Mouse (Mus musculus) cerebellum, postnatal 14 days (tissue): ENCODE results near the gene Robo4.

ENCODE experiments used
- DNase-seq, 2 experiments: peaks; one replicate each; pipeline ENCODE4 v3.0.0; 2021; ENCODE audit warnings: mixed read lengths in 2 of 2

The Robo4 gene

DNA sequence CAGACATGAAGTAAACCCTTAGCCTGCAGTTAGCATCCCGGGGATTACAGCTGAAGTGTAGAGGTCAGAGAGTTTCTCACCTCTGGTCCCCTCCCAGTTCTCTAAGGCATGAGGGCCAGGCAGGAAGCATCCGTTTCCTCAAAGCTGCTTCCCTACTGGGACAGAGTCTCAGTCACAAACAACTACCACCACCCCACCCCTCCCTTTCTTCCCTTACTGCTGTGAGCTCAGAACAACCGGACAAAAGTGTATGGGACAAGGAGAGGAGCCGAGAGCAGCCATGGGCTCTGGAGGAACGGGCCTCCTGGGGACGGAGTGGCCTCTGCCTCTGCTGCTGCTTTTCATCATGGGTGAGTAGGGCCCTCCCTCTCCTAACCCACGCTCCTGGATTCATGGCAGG, at the start of gene Robo4:
Gene Robo4 (plus strand): TSS at position 96 of the 400 bp plus-strand sequence.
- no peak for DNase-seq

DNA sequence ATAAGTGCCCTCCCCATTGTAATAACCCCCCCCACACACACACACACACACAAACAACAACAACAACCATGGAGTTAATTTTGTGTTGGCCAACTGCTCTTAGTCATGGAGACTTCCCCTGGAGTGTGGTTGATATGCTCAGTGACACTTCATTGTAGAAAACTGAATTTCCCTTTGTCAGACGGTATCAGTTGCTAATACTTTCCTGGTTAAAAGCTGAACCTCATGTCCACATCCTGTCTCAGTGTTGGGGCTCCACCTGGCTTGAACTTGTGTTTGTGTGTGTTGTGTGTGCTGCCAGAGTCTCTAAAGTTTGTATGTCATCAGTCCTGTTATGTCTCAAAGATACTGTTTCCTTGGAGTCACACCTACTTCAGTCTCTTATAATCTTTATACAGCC, 47.2 kb upstream of the Robo4 start:
- DNase-seq = no peak

DNA sequence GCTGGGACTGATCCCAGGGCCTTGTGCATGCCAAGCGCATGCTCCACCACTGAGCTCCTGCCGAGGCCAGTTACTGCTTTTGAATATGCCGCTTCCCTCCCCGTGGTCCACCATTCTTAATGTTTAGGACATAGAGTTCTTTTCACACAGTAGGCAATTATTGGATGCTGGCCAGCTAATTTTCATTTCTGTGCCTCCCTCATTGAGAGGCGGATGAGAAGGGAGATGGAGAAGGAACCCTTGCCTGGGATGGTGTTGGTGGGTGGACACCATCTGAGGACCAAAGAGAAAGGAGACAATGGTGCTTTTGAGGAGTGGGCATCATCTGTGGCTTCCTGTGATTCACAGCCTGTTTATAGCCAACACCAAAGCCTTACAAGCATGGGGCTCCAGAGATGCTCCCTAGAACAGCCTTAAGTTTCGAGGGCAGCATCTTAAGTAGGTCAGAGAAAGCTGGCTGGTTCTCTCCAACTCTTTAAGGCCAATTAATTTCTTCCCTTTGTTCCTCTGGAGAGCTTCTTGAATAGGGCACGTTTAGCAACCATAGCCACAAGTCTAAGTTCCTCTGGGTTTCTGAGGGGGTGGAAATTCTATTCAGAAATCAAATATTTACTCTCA, 42.9 kb upstream of the Robo4 start:
- DNase-seq = peak; percentile 14 to 15

DNA sequence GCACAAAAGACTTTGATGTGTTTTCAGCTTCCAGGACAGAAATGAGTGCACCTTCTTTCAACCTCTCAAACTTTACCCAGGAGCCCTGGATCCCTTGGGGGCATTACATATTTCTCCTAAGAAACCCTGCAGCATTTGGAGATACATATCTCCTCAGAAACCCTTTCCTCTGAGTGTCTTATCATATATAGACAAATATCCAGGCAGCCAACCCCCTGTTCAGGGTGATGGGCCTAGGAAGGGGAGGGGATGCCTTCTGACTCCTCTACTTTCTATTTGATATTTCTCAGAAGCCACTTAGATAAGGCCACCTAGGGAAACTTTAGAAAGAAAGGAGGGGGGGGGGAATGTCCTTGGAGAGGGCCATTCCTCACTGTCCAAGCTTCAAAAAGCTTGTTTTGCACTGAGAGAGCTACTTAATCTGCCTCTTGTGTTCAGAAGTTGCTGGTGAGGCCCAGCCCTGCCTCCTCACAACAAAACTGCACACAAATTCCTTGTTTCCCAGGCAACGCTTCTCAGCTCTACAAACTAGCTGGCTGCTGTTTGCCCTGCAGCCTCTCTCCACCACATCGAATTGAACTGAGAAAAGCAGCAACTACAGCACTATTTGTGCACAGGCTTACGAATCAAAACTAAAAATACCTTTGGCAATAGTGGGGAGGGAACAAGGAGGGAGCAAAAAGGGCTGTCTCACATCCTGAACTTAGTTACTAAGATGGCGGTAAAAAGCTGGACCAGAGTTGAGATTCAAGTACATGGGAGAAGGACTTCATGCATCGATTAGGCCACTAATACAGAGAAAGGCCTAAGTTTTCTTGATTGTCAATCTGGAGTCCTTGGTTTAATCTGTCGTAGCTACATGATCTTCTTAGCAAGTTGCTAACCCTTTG, 42.1 kb upstream of the Robo4 start:
- no peak for DNase-seq

DNA sequence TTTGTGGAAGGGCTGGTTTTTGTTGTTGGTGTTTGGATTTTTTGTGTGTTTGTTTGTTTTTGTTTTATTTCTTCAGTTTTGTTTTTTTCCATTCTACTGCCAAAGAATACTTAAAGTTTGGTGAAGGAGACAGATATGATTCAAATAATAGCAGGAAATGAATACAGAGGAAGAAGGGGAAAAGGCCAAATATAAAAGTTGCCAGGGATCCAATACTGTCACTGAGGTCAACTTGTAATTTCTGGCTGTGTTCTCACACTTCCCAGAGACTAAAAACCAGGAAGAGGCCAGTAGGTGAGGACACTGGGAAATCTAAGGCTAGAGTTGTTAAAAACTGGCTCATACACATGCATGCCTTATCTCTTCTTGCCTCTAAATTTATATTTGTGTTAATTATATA, 39.6 kb upstream of the Robo4 start:
- DNase-seq = no peak

DNA sequence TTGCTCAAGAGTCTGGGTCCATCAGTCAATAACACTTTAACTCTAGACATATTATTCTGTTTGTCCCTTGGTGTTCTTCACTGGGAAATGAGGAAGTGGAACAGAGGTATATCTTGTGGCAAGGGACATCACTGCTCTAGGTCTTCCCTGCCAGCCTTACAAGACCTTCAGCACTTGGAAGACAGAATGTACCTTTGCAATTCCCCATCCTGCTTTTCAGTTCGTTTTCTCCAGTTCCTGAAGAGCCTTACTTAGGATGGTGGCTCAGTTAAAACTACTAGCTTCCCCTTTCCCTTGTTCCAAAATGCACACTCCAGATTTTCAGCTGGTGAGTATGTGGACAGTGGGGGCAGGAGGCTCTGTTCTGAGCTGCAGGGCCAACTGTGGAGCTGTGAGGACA, 38.8 kb upstream of the Robo4 start:
- no peak for DNase-seq

DNA sequence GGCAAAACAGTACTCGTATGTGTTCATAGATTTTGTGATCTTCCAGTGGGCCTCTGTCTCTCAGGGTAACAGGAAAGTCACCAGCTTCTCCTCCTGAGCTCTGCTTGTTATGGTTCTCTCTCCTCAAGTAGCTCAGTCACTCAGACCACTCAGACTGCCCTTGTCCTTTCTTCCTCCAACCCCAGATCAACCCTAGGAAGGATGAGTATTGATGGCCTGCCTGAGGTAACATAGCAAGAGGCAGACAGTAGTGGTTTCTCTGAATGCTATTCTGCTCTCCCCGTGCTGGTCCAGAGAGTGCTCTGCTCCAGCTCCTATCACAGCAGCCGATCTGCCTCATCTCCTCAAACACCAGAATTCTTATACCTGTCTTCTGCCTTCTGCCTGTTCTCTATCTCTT, 38.1 kb upstream of the Robo4 start:
- no peak for DNase-seq

DNA sequence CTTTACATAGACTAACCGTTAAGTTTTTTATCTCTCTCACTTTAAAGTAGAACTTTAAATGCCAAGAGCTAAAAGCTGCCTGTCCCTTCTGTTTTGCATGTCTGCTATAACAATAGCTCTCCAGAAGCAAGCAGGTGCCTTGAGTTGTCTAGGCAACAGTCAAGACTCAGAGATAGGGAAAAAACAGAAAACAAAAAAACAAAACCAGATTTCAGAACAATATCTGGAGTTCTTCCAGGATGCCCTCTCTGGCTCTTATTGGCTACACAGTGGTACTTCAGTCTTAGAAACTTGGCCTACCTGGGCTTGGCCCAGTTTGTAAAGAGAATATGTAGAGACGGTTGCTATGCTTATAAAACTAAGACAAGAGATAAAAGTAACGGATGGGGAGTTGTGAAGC, 37.3 kb upstream of the Robo4 start:
- DNase-seq = no peak

DNA sequence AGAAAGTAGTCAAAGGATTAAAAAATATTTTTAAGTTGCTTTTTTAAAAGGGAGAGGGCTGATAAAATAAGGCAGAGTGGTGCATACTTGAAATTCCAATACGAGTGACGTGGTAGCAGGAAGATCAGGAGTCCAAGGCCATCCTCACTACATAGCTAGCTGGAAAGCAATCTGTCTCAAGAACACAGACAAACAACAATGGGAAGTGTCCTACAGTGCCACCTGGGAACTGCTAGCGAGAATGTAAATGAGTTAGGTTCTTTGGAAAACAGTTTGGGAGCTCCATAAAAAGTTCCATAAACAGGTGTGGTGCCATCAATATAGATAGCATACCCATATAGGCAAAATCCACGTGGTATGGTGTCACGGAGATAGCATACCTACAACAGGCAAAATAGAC, 36.0 kb upstream of the Robo4 start:
- no peak for DNase-seq

DNA sequence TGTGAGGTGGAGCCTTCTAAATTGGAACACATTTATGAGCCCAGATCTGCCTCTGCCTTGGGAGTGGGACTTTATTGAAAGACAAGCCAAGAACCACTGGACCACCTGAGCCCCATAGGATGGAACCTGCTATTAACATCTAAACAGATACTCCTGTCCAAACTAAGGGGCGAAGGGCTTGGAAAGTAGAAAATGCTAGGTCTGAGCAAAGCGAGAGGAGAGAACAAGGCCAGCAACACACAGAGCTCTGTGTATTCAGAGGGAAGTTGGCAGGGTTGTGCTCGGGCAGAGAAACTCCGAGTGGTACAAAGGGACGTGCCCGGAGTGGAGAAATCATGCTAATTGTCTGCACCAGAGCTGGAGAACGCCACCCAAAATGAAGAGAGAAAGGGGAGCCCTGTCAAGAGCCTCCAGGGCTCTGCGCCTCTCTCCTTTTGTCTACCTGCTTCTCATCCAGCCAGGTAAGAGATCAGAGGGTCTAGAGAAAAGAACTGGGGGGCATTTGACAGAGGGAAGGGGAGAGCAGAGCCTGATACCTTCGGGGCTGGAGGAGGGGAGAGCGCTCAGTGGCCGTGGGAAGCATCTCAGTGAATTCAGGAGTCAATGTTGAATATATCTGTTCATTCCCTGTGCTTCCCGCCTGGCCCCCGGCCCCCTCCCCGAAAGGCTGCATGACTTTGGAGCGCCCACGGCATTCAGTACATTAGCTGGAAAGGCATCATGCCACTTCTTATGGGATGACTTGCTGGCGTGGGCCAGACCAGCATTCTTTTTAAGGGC, 34.2 kb upstream of the Robo4 start, which contains the start of gene Hepacam:
Gene Hepacam (plus strand): TSS at position 51 of the 780 bp plus-strand sequence.
- peak in 1 of 2 experiments; percentile 8 for DNase-seq

DNA sequence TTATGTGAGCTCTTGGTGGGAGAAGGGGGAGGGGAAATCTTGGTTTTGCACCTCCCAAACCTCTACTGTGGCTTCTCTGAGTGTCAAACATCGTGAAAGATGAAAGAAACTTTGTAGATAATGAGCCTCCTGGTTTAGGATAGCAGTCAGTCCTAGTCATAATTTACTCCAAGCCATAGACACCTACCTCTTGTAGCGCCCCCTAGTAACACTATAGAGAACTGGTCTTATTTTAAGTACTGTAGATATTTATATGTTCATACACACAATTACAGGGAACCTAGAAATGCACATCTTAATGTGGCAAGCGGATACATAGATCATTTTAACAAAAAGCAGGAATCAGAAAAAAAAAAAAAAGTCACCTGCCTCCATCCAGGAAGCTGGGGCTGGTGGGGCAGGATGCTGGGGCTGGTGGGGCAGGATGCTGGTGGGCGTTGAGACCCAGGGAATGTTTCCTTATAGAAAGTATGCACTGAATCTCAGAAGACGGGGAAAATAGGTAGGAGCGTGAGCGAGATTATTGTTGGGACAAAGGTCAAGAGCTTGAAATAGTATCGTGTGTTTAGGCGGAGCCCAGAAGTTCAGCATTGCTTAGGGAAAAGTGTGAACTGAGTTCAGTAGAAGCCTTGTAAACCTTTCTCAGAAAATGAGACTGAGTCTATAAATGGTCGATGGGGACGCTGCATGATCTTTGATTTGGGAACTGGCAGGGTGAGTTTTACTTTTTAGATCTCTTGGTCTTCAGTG, 33.4 kb upstream of the Robo4 start:
- no peak for DNase-seq

DNA sequence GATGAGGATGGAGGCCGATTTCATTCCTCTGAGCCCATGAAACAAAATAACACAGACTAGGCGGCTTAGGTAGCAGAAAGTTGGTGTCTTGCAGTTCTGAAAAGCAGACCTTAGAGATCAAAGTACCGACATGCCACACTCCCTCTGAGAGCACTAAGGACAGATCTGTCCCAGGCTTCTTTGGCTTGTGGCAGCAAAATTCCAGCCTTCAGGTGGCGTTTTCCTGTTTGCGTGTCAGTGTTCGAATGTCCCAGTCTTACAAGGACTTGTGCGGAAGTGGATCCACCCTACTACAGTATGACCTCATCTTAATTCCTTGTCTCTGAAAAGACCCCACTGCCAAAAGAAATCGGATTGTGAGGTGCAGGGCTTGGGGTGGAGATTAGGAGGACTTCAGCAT, 32.8 kb upstream of the Robo4 start:
- no peak for DNase-seq

DNA sequence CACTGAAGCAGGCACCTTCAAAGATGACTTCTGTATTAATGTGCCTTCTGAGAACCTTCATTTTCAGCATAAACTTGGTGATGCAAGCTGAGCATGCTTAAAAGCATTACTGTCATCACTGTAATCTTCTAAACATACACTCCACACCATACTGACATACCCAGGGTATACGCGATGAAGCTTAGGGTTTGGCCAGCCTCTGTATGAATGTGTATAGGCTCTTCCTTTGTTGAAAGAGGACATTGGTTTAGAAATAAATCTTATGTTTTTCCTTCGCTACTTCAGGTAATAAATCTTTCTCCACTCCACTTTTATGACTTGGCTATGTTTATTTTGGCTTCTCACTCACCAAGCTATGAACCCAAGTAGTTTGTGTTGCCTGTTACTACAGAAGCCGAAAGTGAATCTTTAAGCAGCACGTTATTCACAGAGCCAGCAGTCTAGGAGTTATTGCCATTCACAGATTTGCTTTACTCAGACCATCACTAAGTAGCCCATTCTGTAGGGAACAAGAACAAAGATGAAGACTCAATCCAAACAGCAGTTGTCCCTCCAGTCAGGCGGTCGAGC, 30.4 kb upstream of the Robo4 start:
- no peak for DNase-seq

DNA sequence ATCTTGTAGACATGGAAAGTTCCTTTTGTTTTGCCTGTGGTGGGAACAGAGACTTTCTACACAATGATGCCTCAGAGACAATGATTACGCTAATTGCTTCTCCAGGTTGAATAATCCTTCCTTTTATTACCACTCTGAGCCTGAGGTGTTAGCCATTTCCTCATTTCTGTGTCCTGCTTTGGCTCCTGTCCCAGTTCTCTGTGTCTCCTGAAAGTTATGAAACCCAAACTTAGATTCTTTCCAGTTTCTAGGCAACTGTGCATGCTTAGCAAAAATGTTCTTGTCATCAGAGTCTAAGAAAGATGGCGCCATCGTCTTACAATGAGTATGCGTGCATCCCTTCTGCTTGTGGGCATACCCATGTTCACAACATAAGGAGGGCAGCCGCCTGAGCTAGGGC, 26.0 kb upstream of the Robo4 start:
- DNase-seq = no peak

DNA sequence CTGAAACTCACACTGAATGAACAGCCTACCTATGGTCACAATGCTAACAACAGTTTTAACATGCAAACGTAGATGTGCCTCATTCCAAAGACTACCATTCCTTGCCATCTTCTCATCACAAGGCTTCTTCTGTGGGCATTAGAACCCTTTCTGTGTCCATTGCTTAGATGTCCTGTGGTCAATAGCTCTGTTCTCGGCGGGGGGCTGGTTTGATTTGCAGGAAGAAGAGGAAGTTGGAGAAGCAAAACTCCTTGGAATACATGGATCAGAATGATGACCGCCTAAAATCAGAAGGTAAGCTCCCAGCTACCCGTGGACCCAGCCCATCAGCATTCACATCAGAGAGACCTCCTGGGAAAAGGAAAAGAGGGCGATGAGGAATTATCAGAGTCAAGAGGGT, 18.5 kb upstream of the Robo4 start:
- DNase-seq = no peak

DNA sequence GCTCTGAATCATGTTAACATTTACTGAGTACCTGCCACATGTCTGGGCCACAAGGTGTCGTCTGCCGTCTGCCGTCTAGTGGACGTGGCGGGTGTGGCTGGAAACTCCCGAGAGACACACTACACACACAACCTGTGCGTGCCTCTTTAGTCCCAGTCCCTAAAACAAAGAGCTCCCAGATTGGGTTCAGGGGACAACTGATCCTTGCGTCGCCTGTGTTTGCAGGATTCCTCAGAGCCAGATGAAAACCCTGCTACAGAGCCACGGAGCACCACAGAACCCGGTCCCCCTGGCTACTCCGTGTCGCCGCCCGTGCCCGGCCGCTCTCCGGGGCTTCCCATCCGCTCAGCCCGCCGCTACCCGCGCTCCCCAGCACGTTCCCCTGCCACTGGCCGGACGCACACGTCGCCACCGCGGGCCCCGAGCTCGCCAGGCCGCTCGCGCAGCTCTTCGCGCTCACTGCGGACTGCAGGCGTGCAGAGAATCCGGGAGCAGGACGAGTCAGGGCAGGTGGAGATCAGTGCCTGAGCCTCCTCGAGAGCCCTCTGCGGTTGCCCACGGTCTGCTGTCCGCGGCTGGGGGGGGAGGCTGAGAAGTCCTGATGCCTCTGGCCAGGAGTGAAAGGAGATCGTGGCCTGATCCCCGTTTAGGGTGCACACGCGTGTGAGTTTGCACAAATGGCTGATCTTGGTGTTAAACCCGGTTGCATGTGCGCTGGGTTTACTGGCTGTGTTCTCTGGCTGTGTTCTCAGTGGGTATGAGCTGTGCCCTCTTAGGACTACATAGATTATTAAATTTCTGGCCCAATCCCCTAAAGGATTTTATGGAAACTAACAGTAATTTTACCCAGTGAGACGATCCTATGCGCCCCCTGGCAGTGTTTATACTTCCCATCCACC, 17.2 kb upstream of the Robo4 start:
- DNase-seq = peak; percentile 17 to 24

DNA sequence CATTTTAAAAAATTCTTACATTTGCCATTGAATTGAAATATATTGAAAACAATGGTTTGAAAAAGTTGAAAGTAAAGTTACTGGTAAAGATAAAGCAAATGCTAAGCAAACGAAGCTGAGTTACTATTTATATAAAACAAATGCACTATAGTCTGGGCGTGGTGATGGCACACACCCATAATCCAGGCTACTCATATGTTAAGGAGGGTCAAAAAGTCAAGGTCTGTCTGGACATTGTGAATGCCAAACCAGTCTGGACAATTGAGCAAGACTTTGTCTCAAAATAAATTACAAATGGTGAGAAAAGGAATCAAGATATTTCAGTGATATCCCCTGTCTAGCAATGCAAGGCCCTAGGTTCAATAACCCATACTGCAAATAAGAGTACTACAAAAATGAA, 10.8 kb upstream of the Robo4 start:
- DNase-seq = no peak

DNA sequence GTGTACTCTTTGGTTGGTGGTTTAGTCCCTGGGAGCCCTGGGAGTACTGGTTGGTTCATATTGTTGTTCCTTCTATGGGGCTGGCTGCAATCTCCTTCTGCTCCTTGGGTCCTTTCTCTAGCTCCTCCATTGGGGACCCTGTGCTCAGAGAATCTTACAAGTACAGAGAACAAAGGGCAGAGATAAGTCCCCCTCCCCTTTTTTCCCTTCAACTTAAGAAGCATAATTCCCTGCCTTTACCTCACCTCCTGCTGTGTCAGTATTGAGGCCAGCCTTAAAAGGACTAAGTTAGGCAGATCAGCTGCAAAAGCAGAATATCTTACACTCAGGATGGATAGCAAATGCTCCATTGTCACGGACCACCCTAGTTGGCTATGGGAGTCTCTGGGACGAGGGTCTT, 9.6 kb upstream of the Robo4 start:
- DNase-seq = no peak

DNA sequence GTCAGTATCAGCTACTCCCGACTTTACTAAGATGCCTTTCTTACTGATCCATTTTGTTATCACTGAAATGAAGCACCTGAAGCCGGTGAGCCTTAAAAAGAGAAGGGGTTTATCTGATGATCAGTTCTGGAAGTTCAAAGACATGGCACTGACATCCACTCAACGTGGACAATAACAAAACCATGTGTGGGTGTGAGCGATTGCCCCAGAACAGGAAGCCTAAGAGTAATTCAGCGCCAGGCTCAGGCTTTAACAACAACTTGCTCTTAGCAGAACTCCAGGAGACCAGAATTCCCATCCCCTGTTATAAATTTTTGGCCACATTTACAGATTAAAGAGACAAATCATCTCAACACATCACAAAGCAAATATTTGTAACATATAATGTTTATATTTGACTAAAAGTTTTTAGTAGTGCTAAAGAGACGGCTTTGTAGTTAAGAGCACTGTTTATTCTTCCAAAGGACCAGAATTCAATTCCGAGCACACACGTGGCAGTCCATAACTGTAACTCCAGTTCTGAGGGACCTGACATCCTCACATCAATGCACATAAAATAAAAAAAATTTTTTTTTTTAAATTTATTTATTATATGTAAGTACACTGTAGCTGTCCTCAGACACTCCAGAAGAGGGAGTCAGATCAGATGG, 8.1 kb upstream of the Robo4 start:
- DNase-seq = no peak

DNA sequence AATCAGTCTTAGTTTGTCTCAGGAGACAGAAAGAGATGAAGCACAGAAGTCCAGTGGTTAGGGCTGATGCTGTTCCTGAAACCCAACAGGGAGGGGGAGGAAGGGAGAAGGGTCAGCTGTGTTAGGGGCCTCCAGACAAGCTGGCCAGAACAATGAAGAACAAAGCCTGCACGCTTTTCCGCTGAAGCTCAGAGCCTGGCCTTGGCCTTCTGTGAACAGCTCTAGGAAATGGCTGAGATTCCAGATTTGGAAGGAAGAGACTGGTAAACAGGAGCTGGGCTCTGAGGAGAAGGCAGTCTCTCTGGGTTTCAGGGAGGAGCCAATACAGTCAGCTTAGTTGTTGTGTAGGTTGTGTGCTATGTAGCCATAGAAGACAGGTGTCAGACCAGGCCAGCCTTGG, 1.1 kb upstream of the Robo4 start:
- DNase-seq = no peak

DNA sequence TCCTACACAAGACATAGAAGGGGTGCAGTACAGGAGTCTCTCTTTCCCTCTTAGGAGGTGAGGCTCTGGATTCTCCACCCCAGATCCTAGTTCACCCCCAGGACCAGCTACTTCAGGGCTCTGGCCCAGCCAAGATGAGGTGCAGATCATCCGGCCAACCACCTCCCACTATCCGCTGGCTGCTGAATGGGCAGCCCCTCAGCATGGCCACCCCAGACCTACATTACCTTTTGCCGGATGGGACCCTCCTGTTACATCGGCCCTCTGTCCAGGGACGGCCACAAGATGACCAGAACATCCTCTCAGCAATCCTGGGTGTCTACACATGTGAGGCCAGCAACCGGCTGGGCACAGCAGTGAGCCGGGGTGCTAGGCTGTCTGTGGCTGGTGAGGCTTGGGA, 804 bp downstream of the Robo4 start:
- no peak for DNase-seq
